Mouse (Mus musculus) cerebellum, adult 11-12 months (tissue): ENCODE results near the gene Exoc3l2.
A peak's percentile ranks its signal among the peaks of the same experiment; 100 is the strongest.

Source experiments
- DNase-seq: peaks from one replicate; pipeline ENCODE4 v3.0.0; 2022

Gene Exoc3l2

GRCm38 (mm10) chr7:19457414-19458071, 5.6 kb upstream of the Exoc3l2 start:
- no peak for DNase-seq

GRCm38 (mm10) chr7:19458072-19458486, 5.1 kb upstream of the Exoc3l2 start:
- peak; percentile 58 for DNase-seq

GRCm38 (mm10) chr7:19458591-19459111, 4.5 kb upstream of the Exoc3l2 start, which contains the start of gene Mark4:
Gene Mark4, minus strand, starts transcription at chr7:19458821.
- peak; percentile 73 for DNase-seq

GRCm38 (mm10) chr7:19459144-19459870, 3.8 kb upstream of the Exoc3l2 start:
- DNase-seq = no peak

GRCm38 (mm10) chr7:19460500-19460899, 2.6 kb upstream of the Exoc3l2 start:
- DNase-seq = no peak

- DNase-seq = no peak
These were observed 1.6 kb upstream of the Exoc3l2 start for GRCm38 (mm10) chr7:19461488-19461887.

- DNase-seq = no peak
These were observed 688 bp upstream of the Exoc3l2 start for GRCm38 (mm10) chr7:19462443-19462842.

- no peak for DNase-seq
These were observed 1.5 kb downstream of the Exoc3l2 start for GRCm38 (mm10) chr7:19464367-19465307.

- no peak for DNase-seq
These were observed 3.5 kb downstream of the Exoc3l2 start for GRCm38 (mm10) chr7:19466602-19467145.

- DNase-seq = no peak
These were observed 4.5 kb downstream of the Exoc3l2 start for GRCm38 (mm10) chr7:19467638-19468037.

- DNase-seq = no peak
These were observed 5.1 kb downstream of the Exoc3l2 start for GRCm38 (mm10) chr7:19468279-19468678.

GRCm38 (mm10) chr7:19469404-19469803, 6.3 kb downstream of the Exoc3l2 start:
- no peak for DNase-seq

GRCm38 (mm10) chr7:19470308-19470707, 7.2 kb downstream of the Exoc3l2 start:
- DNase-seq = no peak

- no peak for DNase-seq
These were observed 9.3 kb downstream of the Exoc3l2 start for GRCm38 (mm10) chr7:19472403-19472802.

GRCm38 (mm10) chr7:19473875-19474443, 10.8 kb downstream of the Exoc3l2 start:
- peak; percentile 69 for DNase-seq

GRCm38 (mm10) chr7:19477084-19477483, 14.0 kb downstream of the Exoc3l2 start:
- no peak for DNase-seq

GRCm38 (mm10) chr7:19477624-19478384, 14.7 kb downstream of the Exoc3l2 start:
- no peak for DNase-seq

GRCm38 (mm10) chr7:19483281-19483680, 20.1 kb downstream of the Exoc3l2 start:
- DNase-seq = no peak

GRCm38 (mm10) chr7:19485488-19485887, 22.4 kb downstream of the Exoc3l2 start:
- no peak for DNase-seq

GRCm38 (mm10) chr7:19486549-19486948, 23.4 kb downstream of the Exoc3l2 start:
- DNase-seq = no peak

- no peak for DNase-seq
These were observed 26.4 kb downstream of the Exoc3l2 start for GRCm38 (mm10) chr7:19489525-19489924.
